Mouse (Mus musculus) common myeloid progenitor, adult 5-6 weeks (primary cell): Measurements from ENCODE around the gene Gm10309. TPM values are rescaled to one million over a fixed set of nuclear protein-coding genes. Genes with fewer than 3 reads are reported as not detected.

Source experiments
- total RNA-seq: library from RNA; stranded (forward); fragments of 200-1000, 187-1606 nt; gene quantifications from 2 replicates; pipeline ENCODE4 v1.2.3, GENCODE M21; 2017

Gene Gm10309
- total RNA-seq, 1 experiment from 2014 or later: not detected

Other genes starting within 250 kb of the Gm10309 start
- 0.10 and 0.41 TPM in 2 replicates for gene Epas1, start 248.5 kb upstream of the Gm10309 start, total RNA-seq